Mouse (Mus musculus) ES-E14 (cell line): ENCODE results near the gene Pimreg.

ENCODE experiments used
- CHD2 ChIP-seq: IDR thresholded peaks from 2 replicates; pipeline ENCODE4 v1.6.1; 2014; ENCODE audit warnings: mild to moderate bottlenecking, low read depth, low read length, inconsistent platforms
- ZNF384 ChIP-seq: IDR thresholded peaks from 2 replicates; pipeline ENCODE4 v1.6.1; 2012; ENCODE audit warnings: low read depth, low read length, inconsistent platforms

- TF ChIP-seq ZNF384 (no peak), CHD2 (no peak)
Measured at GRCm38 (mm10) chr11:72078647-72079046, 36.8 kb downstream of the Pimreg start.
